Mouse (Mus musculus) hindbrain, embryonic 12.5 days (tissue): ENCODE data around the gene Coro2a. TPM values are rescaled to one million over a fixed set of nuclear protein-coding genes. Genes with fewer than 3 reads are reported as not detected.
"Not testable (repeated sequence)": the region's sequence is repeated elsewhere in the genome, so short reads cannot be mapped to it uniquely, and the experiment has no call there.

Experiments
- ATAC-seq: fragments of 200-750 bp; cut with Nextera tagmentation; 2 replicates; pipeline ENCODE4 v1.8.0; 2017; ENCODE audit warnings: moderate TSS enrichment; ENCODE audit not compliant: low FRiP score
- H3K27ac ChIP-seq: fragments of 300-500 bp; sonication (generic); 2 replicates; pipeline ENCODE4 v1.5.1; 2016; ENCODE audit warnings: mild to moderate bottlenecking
- H3K27me3 ChIP-seq: fragments of 300-500 bp; sonication (generic); 2 replicates; pipeline ENCODE4 v1.6.1; 2016; ENCODE audit warnings: mild to moderate bottlenecking
- H3K36me3 ChIP-seq: fragments of 300-500 bp; sonication (generic); 2 replicates; pipeline ENCODE4 v1.6.1; 2016; ENCODE audit warnings: mild to moderate bottlenecking
- H3K4me1 ChIP-seq: fragments of 300-500 bp; sonication (generic); 2 replicates; pipeline ENCODE4 v1.6.1; 2016
- H3K4me2 ChIP-seq: fragments of 300-500 bp; sonication (generic); replicated peaks from 2 replicates; pipeline ENCODE4 v1.6.1; 2016; ENCODE audit warnings: mild to moderate bottlenecking
- H3K4me3 ChIP-seq: fragments of 300-500 bp; sonication (generic); 2 replicates; pipeline ENCODE4 v1.5.1; 2016; ENCODE audit warnings: mild to moderate bottlenecking
- H3K9ac ChIP-seq: fragments of 300-500 bp; sonication (generic); 2 replicates; pipeline ENCODE4 v1.6.1; 2016; ENCODE audit warnings: mild to moderate bottlenecking, moderate library complexity
- H3K9me3 ChIP-seq: fragments of 300-500 bp; sonication (generic); replicated peaks from 2 replicates; pipeline ENCODE4 v1.6.1; 2016; ENCODE audit warnings: mild to moderate bottlenecking
- WGBS: fragments of 180-500 bp; shearing (Covaris S2); methylation state at CpG from one replicate; pipeline ENCODE4 v1.1.7; 2016; 5-methylcytosine and 5-hydroxymethylcytosine counted together
- polyA plus RNA-seq: library from polyadenylated mRNA; unstranded; fragments of >200 nt; fragmentation: Nextera tagmentation; extraction: Ambion mirVana; gene quantifications from 2 replicates; pipeline ENCODE4 v1.2.1, GENCODE M21; 2016

The Coro2a gene
- polyA plus RNA-seq, result 7.0 and 7.4 TPM in 2 replicates

GRCm38 (mm10) chr4:46601844-46602423 lies at the start of gene Coro2a:
Gene Coro2a (minus strand): TSS chr4:46602202.
- peak within 1 kb of the TSS; percentile 95 for H3K4me2 ChIP-seq
- under 1% methylated on average over 53 of the region's 66 CpGs for WGBS
- H3K4me1 ChIP-seq, result peaks cover 15% of the 10 kb centered on the region
- H3K4me3 ChIP-seq, result peak within 1 kb of the TSS; percentile 61
- H3K9ac ChIP-seq, result peak within 1 kb of the TSS; percentile 70
- ATAC-seq, result peak; percentile 59
- no peaks in the 10 kb centered on the region for H3K36me3 ChIP-seq
- no peaks in the 10 kb centered on the region for H3K9me3 ChIP-seq
- H3K27me3 ChIP-seq, result peaks cover 54% of the 10 kb centered on the region
- no peak within 1 kb of the TSS for H3K27ac ChIP-seq

GRCm38 (mm10) chr4:46650086-46650753 lies 48.2 kb upstream of the Coro2a start, which contains the start of gene Tbc1d2:
Gene Tbc1d2 (minus strand): TSS chr4:46650209.
- Histone ChIP-seq H3K36me3 (no peaks in the 10 kb centered on the region), H3K27me3 (peaks cover 39% of the 10 kb centered on the region), H3K4me2 (peak within 1 kb of the TSS; percentile 71), H3K9ac (peak within 1 kb of the TSS; percentile 56), H3K4me3 (peak within 1 kb of the TSS; percentile 67), H3K27ac (peak within 1 kb of the TSS; percentile 77), H3K4me1 (peaks cover 11% of the 10 kb centered on the region), H3K9me3 (no peaks in the 10 kb centered on the region)
- WGBS, result under 1% methylated on average over 69 of the region's 69 CpGs
- ATAC-seq, result peak; percentile 96

GRCm38 (mm10) chr4:46649161-46649560 lies 47.2 kb upstream of the Coro2a start:
- ATAC-seq, result no peak
- Histone ChIP-seq H3K4me2 (peak overlapping the region; percentile 71), H3K27me3 (peaks cover 39% of the 10 kb centered on the region), H3K27ac (no peak overlapping the region), H3K9ac (0 out of 2 replicates have a peak overlapping the region, but pooled peaks have one; percentile 56), H3K4me1 (peaks cover 11% of the 10 kb centered on the region), H3K4me3 (peak overlapping the region; percentile 67), H3K9me3 (no peaks in the 10 kb centered on the region), H3K36me3 (no peaks in the 10 kb centered on the region)
- 58% methylated on average over 4 of the region's 4 CpGs for WGBS

GRCm38 (mm10) chr4:46643676-46644112 lies 41.7 kb upstream of the Coro2a start:
- Histone ChIP-seq H3K27me3 (peaks cover 11% of the 10 kb centered on the region), H3K27ac (no peak overlapping the region), H3K36me3 (no peaks in the 10 kb centered on the region), H3K4me1 (no peaks in the 10 kb centered on the region; the same call in 1 of the 2 replicates), H3K4me2 (no peak overlapping the region), H3K9me3 (no peaks in the 10 kb centered on the region), H3K9ac (no peak overlapping the region), H3K4me3 (no peak overlapping the region)
- ATAC-seq, result no peak
- 88% methylated on average over 8 of the region's 8 CpGs for WGBS

GRCm38 (mm10) chr4:46642924-46643675 lies 41.1 kb upstream of the Coro2a start:
- Histone ChIP-seq H3K4me3 (no peak overlapping the region), H3K9ac (no peak overlapping the region), H3K27ac (no peak overlapping the region), H3K9me3 (no peaks in the 10 kb centered on the region), H3K27me3 (peaks cover 5% of the 10 kb centered on the region), H3K36me3 (no peaks in the 10 kb centered on the region), H3K4me2 (no peak overlapping the region), H3K4me1 (no peaks in the 10 kb centered on the region; the same call in 1 of the 2 replicates)
- WGBS, result 75% methylated on average over 8 of the region's 8 CpGs
- no peak for ATAC-seq

GRCm38 (mm10) chr4:46641283-46641682 lies 39.3 kb upstream of the Coro2a start:
- no peak overlapping the region for H3K4me3 ChIP-seq
- no peak overlapping the region for H3K27ac ChIP-seq
- no peaks in the 10 kb centered on the region; the same call in 1 of the 2 replicates for H3K4me1 ChIP-seq
- H3K36me3 ChIP-seq, result no peaks in the 10 kb centered on the region
- no peak overlapping the region for H3K9ac ChIP-seq
- H3K9me3 ChIP-seq, result no peaks in the 10 kb centered on the region
- H3K27me3 ChIP-seq, result no peaks in the 10 kb centered on the region
- H3K4me2 ChIP-seq, result no peak overlapping the region
- no peak for ATAC-seq
- 47% methylated on average over 4 of the region's 4 CpGs for WGBS

GRCm38 (mm10) chr4:46639866-46640265 lies 37.9 kb upstream of the Coro2a start:
- Histone ChIP-seq H3K36me3 (no peaks in the 10 kb centered on the region), H3K4me2 (no peak overlapping the region), H3K4me1 (no peaks in the 10 kb centered on the region; the same call in 1 of the 2 replicates), H3K27me3 (no peaks in the 10 kb centered on the region), H3K27ac (no peak overlapping the region), H3K9me3 (no peaks in the 10 kb centered on the region), H3K4me3 (no peak overlapping the region), H3K9ac (no peak overlapping the region)
- ATAC-seq, result no peak
- WGBS, result 91% methylated on average over 8 of the region's 8 CpGs

- H3K27me3 ChIP-seq, H3K4me3 ChIP-seq, H3K9ac ChIP-seq, H3K9me3 ChIP-seq, H3K4me2 ChIP-seq, H3K27ac ChIP-seq, H3K4me1 ChIP-seq, H3K36me3 ChIP-seq, ATAC-seq: not testable (repeated sequence)
- 89% methylated on average over 10 of the region's 10 CpGs for WGBS
These were observed 35.2 kb upstream of the Coro2a start for GRCm38 (mm10) chr4:46637250-46637649.

- Histone ChIP-seq H3K36me3 (no peaks in the 10 kb centered on the region), H3K9ac (no peak overlapping the region), H3K9me3 (no peaks in the 10 kb centered on the region), H3K27ac (no peak overlapping the region), H3K4me3 (no peak overlapping the region), H3K4me1 (no peaks in the 10 kb centered on the region), H3K4me2 (no peak overlapping the region), H3K27me3 (no peaks in the 10 kb centered on the region)
- 89% methylated on average over 16 of the region's 16 CpGs for whole genome bisulfite sequencing
- no peak for ATAC-seq
These were observed 33.9 kb upstream of the Coro2a start for GRCm38 (mm10) chr4:46635702-46636430.

GRCm38 (mm10) chr4:46634881-46635280 lies 32.9 kb upstream of the Coro2a start:
- H3K9me3 ChIP-seq, result no peaks in the 10 kb centered on the region
- H3K27ac ChIP-seq, result no peak overlapping the region
- no peak overlapping the region for H3K4me2 ChIP-seq
- WGBS, result 58% methylated on average over 6 of the region's 6 CpGs
- H3K4me1 ChIP-seq, result no peaks in the 10 kb centered on the region
- no peak overlapping the region for H3K4me3 ChIP-seq
- ATAC-seq, result no peak
- no peaks in the 10 kb centered on the region for H3K36me3 ChIP-seq
- no peaks in the 10 kb centered on the region for H3K27me3 ChIP-seq
- no peak overlapping the region for H3K9ac ChIP-seq

GRCm38 (mm10) chr4:46633565-46633964 lies 31.6 kb upstream of the Coro2a start:
- H3K9me3 ChIP-seq, H3K4me3 ChIP-seq, H3K9ac ChIP-seq, H3K4me2 ChIP-seq, H3K4me1 ChIP-seq, ATAC-seq, H3K27ac ChIP-seq, H3K36me3 ChIP-seq, H3K27me3 ChIP-seq: not testable (repeated sequence)
- WGBS, result 67% methylated on average over 6 of the region's 6 CpGs

- H3K4me3 ChIP-seq, result no peak overlapping the region
- no peaks in the 10 kb centered on the region for H3K27me3 ChIP-seq
- H3K27ac ChIP-seq, result no peak overlapping the region
- H3K9me3 ChIP-seq, result no peaks in the 10 kb centered on the region
- H3K36me3 ChIP-seq, result no peaks in the 10 kb centered on the region
- ATAC-seq, result no peak
- no peak overlapping the region for H3K9ac ChIP-seq
- WGBS, result 73% methylated on average over 2 of the region's 2 CpGs
- no peak overlapping the region for H3K4me2 ChIP-seq
- H3K4me1 ChIP-seq, result peaks cover 7% of the 10 kb centered on the region
These were observed 30.5 kb upstream of the Coro2a start for GRCm38 (mm10) chr4:46632465-46632864.
